Mouse (Mus musculus) stomach, embryonic 14.5 days (tissue): ENCODE results near the gene Kcnma1. TPM values are rescaled to one million over a fixed set of nuclear protein-coding genes. Genes with fewer than 3 reads are reported as not detected.

Source experiments
- ATAC-seq: fragments of 200-750 bp; cut with Nextera tagmentation; 2 replicates; pipeline ENCODE4 v1.8.0; 2017; ENCODE audit warnings: low read depth, moderate TSS enrichment; ENCODE audit not compliant: insufficient number of reproducible peaks, insufficient read depth, low FRiP score
- H3K27ac ChIP-seq: fragments of 300-500 bp; sonication (generic); 2 replicates; pipeline ENCODE4 v1.5.1; 2014; ENCODE audit warnings: mild to moderate bottlenecking, low read length, moderate library complexity, mixed read lengths
- H3K27me3 ChIP-seq: fragments of 300-500 bp; sonication (generic); 2 replicates; pipeline ENCODE4 v1.6.1; 2014; ENCODE audit warnings: low read length, control low read depth, mixed read lengths; ENCODE audit not compliant: control insufficient read depth, insufficient read depth
- H3K36me3 ChIP-seq: fragments of 300-500 bp; sonication (generic); 2 replicates; pipeline ENCODE4 v1.6.1; 2014; ENCODE audit warnings: mild to moderate bottlenecking, control low read depth, low read length, moderate library complexity, mixed read lengths; ENCODE audit not compliant: control insufficient read depth, insufficient read depth
- H3K4me1 ChIP-seq: fragments of 300-500 bp; sonication (generic); 2 replicates; pipeline ENCODE4 v1.6.1; 2014; ENCODE audit warnings: low read length, control low read depth, mixed read lengths; ENCODE audit not compliant: control insufficient read depth, insufficient read depth
- H3K4me2 ChIP-seq: fragments of 300-500 bp; sonication (generic); replicated peaks from 2 replicates; pipeline ENCODE4 v1.6.1; 2014; ENCODE audit warnings: low read depth, low read length, control low read depth
- H3K4me3 ChIP-seq: fragments of 300-500 bp; sonication (generic); 2 replicates; pipeline ENCODE4 v1.5.1; 2014; ENCODE audit warnings: low read depth, low read length, control low read depth
- H3K9ac ChIP-seq: fragments of 300-500 bp; sonication (generic); replicated peaks from 2 replicates; pipeline ENCODE4 v1.6.1; 2014; ENCODE audit warnings: low read depth, mild to moderate bottlenecking, control low read depth, low read length, moderate library complexity, mixed read lengths
- H3K9me3 ChIP-seq: fragments of 300-500 bp; sonication (generic); 2 replicates; pipeline ENCODE4 v1.6.1; 2016; ENCODE audit warnings: low read depth, low read length, control low read depth; ENCODE audit not compliant: control insufficient read depth
- WGBS: fragments of 180-500 bp; shearing (Covaris S2); extraction: QIAGEN DNeasy Blood & Tissue Kit; methylation state at CpG from one replicate; pipeline ENCODE4 v1.1.7; 2014; 5-methylcytosine and 5-hydroxymethylcytosine counted together
- polyA plus RNA-seq: library from polyadenylated mRNA; unstranded; fragments of >200 nt; fragmentation: Nextera tagmentation; extraction: Ambion mirVana; gene quantifications from 2 replicates; pipeline ENCODE4 v1.2.1, GENCODE M21; 2014

Kcnma1 gene
- polyA plus RNA-seq, 1 experiment from 2014 or later, result 14.4 TPM

- Histone ChIP-seq H3K9me3 (no peaks in the 10 kb centered on the region), H3K4me1 (no peaks in the 10 kb centered on the region), H3K27me3 (no peaks in the 10 kb centered on the region), H3K4me2 (no peak overlapping the region), H3K9ac (no peak overlapping the region), H3K27ac (no peak overlapping the region), H3K4me3 (no peak overlapping the region), H3K36me3 (no peaks in the 10 kb centered on the region)
- 75% methylated on average over 2 of the region's 2 CpGs for WGBS
- ATAC-seq, result no peak
Observed at GRCm38 (mm10) chr14:23470071-23470470, 544.2 kb downstream of the Kcnma1 start.

- H3K9ac ChIP-seq, result no peak overlapping the region
- H3K4me3 ChIP-seq, result no peak overlapping the region
- no peak overlapping the region for H3K4me2 ChIP-seq
- whole genome bisulfite sequencing, result 58% methylated on average over 2 of the region's 2 CpGs
- no peaks in the 10 kb centered on the region for H3K36me3 ChIP-seq
- no peak for ATAC-seq
- no peaks in the 10 kb centered on the region for H3K4me1 ChIP-seq
- H3K27me3 ChIP-seq, result no peaks in the 10 kb centered on the region
- no peak overlapping the region for H3K27ac ChIP-seq
- H3K9me3 ChIP-seq, result no peaks in the 10 kb centered on the region
Observed at GRCm38 (mm10) chr14:23465135-23465534, 549.2 kb downstream of the Kcnma1 start.

- no peak overlapping the region for H3K27ac ChIP-seq
- H3K36me3 ChIP-seq, result no peaks in the 10 kb centered on the region
- H3K9ac ChIP-seq, result no peak overlapping the region
- no peak for ATAC-seq
- 56% methylated on average over 4 of the region's 4 CpGs for WGBS
- H3K27me3 ChIP-seq, result no peaks in the 10 kb centered on the region
- no peak overlapping the region for H3K4me2 ChIP-seq
- no peaks in the 10 kb centered on the region for H3K4me1 ChIP-seq
- no peaks in the 10 kb centered on the region for H3K9me3 ChIP-seq
- H3K4me3 ChIP-seq, result no peak overlapping the region
Observed at GRCm38 (mm10) chr14:23458560-23458959, 555.7 kb downstream of the Kcnma1 start.

- Histone ChIP-seq H3K36me3 (no peaks in the 10 kb centered on the region), H3K27ac (no peak overlapping the region), H3K27me3 (no peaks in the 10 kb centered on the region), H3K9me3 (no peaks in the 10 kb centered on the region), H3K4me2 (no peak overlapping the region), H3K9ac (no peak overlapping the region), H3K4me3 (no peak overlapping the region), H3K4me1 (no peaks in the 10 kb centered on the region)
- no peak for ATAC-seq
- 87% methylated on average over 6 of the region's 6 CpGs for WGBS
Observed at GRCm38 (mm10) chr14:23451681-23452080, 562.6 kb downstream of the Kcnma1 start.

GRCm38 (mm10) chr14:23437467-23437866 is 576.8 kb downstream of the Kcnma1 start:
- Histone ChIP-seq H3K4me3 (no peak overlapping the region), H3K4me1 (no peaks in the 10 kb centered on the region), H3K27me3 (no peaks in the 10 kb centered on the region), H3K9ac (no peak overlapping the region), H3K36me3 (no peaks in the 10 kb centered on the region), H3K9me3 (no peaks in the 10 kb centered on the region), H3K27ac (no peak overlapping the region), H3K4me2 (no peak overlapping the region)
- no peak for ATAC-seq
- WGBS, result 67% methylated on average over 3 of the region's 3 CpGs

GRCm38 (mm10) chr14:23435861-23436260 is 578.4 kb downstream of the Kcnma1 start:
- Histone ChIP-seq H3K36me3 (no peaks in the 10 kb centered on the region), H3K27me3 (no peaks in the 10 kb centered on the region), H3K4me3 (no peak overlapping the region), H3K4me2 (no peak overlapping the region), H3K4me1 (no peaks in the 10 kb centered on the region), H3K9ac (no peak overlapping the region), H3K9me3 (no peaks in the 10 kb centered on the region), H3K27ac (no peak overlapping the region)
- no peak for ATAC-seq
- WGBS, result 50% methylated on average over 8 of the region's 8 CpGs

GRCm38 (mm10) chr14:23430006-23430405 is 584.3 kb downstream of the Kcnma1 start:
- Histone ChIP-seq H3K36me3 (no peaks in the 10 kb centered on the region), H3K27me3 (no peaks in the 10 kb centered on the region), H3K4me3 (no peak overlapping the region), H3K4me1 (no peaks in the 10 kb centered on the region), H3K9me3 (no peaks in the 10 kb centered on the region), H3K9ac (no peak overlapping the region), H3K4me2 (no peak overlapping the region), H3K27ac (no peak overlapping the region)
- WGBS, result 75% methylated on average over 2 of the region's 2 CpGs
- ATAC-seq, result no peak

GRCm38 (mm10) chr14:23429043-23429442 is 585.2 kb downstream of the Kcnma1 start:
- no peak overlapping the region for H3K4me2 ChIP-seq
- H3K4me1 ChIP-seq, result no peaks in the 10 kb centered on the region
- ATAC-seq, result no peak
- H3K36me3 ChIP-seq, result no peaks in the 10 kb centered on the region
- no peaks in the 10 kb centered on the region for H3K27me3 ChIP-seq
- WGBS, result 20% methylated on average over 4 of the region's 4 CpGs
- no peaks in the 10 kb centered on the region for H3K9me3 ChIP-seq
- no peak overlapping the region for H3K27ac ChIP-seq
- no peak overlapping the region for H3K4me3 ChIP-seq
- no peak overlapping the region for H3K9ac ChIP-seq

- Histone ChIP-seq H3K9me3 (no peaks in the 10 kb centered on the region), H3K4me1 (no peaks in the 10 kb centered on the region), H3K27ac (no peak overlapping the region), H3K27me3 (no peaks in the 10 kb centered on the region), H3K36me3 (no peaks in the 10 kb centered on the region), H3K4me2 (no peak overlapping the region), H3K4me3 (no peak overlapping the region), H3K9ac (no peak overlapping the region)
- no peak for ATAC-seq
- WGBS, result 79% methylated on average over 12 of the region's 12 CpGs
Observed at GRCm38 (mm10) chr14:23422481-23423040, 591.7 kb downstream of the Kcnma1 start.
